Mouse (Mus musculus) hindbrain, embryonic 10.5 days (tissue): ENCODE results near the gene Rras2. TPM values are rescaled to one million over a fixed set of nuclear protein-coding genes. Genes with fewer than 3 reads are reported as not detected.

ENCODE experiments used
- DNase-seq: peaks from one replicate; pipeline ENCODE4 v3.0.0-alpha.2; 2017; ENCODE audit warnings: low spot score
- H3K27ac ChIP-seq: fragments of 300-500 bp; sonication (generic); 2 replicates; pipeline ENCODE4 v1.5.1; 2016; ENCODE audit warnings: mild to moderate bottlenecking, moderate library complexity
- H3K27me3 ChIP-seq: fragments of 300-500 bp; sonication (generic); 2 replicates; pipeline ENCODE4 v1.6.1; 2016; ENCODE audit warnings: mild to moderate bottlenecking; ENCODE audit not compliant: poor library complexity, insufficient read depth, severe bottlenecking
- H3K36me3 ChIP-seq: fragments of 300-500 bp; sonication (generic); 2 replicates; pipeline ENCODE4 v1.6.1; 2016; ENCODE audit warnings: mild to moderate bottlenecking, moderate library complexity
- H3K4me1 ChIP-seq: fragments of 300-500 bp; sonication (generic); replicated peaks from 2 replicates; pipeline ENCODE4 v1.6.1; 2016; ENCODE audit warnings: mild to moderate bottlenecking
- H3K4me3 ChIP-seq: fragments of 300-500 bp; sonication (generic); 2 replicates; pipeline ENCODE4 v1.5.1; 2016; ENCODE audit warnings: mild to moderate bottlenecking, moderate library complexity
- H3K9me3 ChIP-seq: fragments of 300-500 bp; sonication (generic); 2 replicates; pipeline ENCODE4 v1.6.1; 2016; ENCODE audit warnings: mild to moderate bottlenecking, moderate library complexity
- WGBS: fragments of 180-500 bp; shearing (Covaris S2); methylation state at CpG from one replicate; pipeline ENCODE4 v1.1.7; 2016; 5-methylcytosine and 5-hydroxymethylcytosine counted together
- polyA plus RNA-seq: library from polyadenylated mRNA; unstranded; fragments of >200 nt; fragmentation: Nextera tagmentation; extraction: Ambion mirVana; gene quantifications from 2 replicates; pipeline ENCODE4 v1.2.1, GENCODE M21; 2016

Gene Rras2
- polyA plus RNA-seq, 1 experiment from 2014 or later = 21.0 TPM

GRCm38 (mm10) chr7:114103629-114104347, 13.8 kb downstream of the Rras2 start:
- WGBS = 88% methylated on average over 24 of the region's 24 CpGs

GRCm38 (mm10) chr7:114103152-114103551, 14.4 kb downstream of the Rras2 start:
- DNase-seq = no peak
- WGBS = 93% methylated on average over 4 of the region's 4 CpGs
- H3K4me1 ChIP-seq = peaks cover 17% of the 10 kb centered on the region
- H3K9me3 ChIP-seq = no peaks in the 10 kb centered on the region
- no peak overlapping the region for H3K4me3 ChIP-seq
- H3K27me3 ChIP-seq = no peaks in the 10 kb centered on the region
- H3K36me3 ChIP-seq = no peaks in the 10 kb centered on the region
- no peak overlapping the region for H3K27ac ChIP-seq

More at GRCm38 (mm10) chr7:114103629-114104347, 13.8 kb downstream of the Rras2 start:
- H3K27ac ChIP-seq = no peak overlapping the region
- H3K27me3 ChIP-seq = no peaks in the 10 kb centered on the region
- no peak for DNase-seq
- H3K4me3 ChIP-seq = no peak overlapping the region
- H3K4me1 ChIP-seq = peaks cover 17% of the 10 kb centered on the region
- H3K36me3 ChIP-seq = no peaks in the 10 kb centered on the region
- H3K9me3 ChIP-seq = no peaks in the 10 kb centered on the region

GRCm38 (mm10) chr7:114102609-114103008, 15.0 kb downstream of the Rras2 start:
- Histone ChIP-seq H3K27me3 (no peaks in the 10 kb centered on the region), H3K4me1 (peaks cover 17% of the 10 kb centered on the region), H3K4me3 (no peak overlapping the region), H3K9me3 (no peaks in the 10 kb centered on the region), H3K36me3 (no peaks in the 10 kb centered on the region), H3K27ac (no peak overlapping the region)
- DNase-seq = no peak
- WGBS = 42% methylated on average over 4 of the region's 4 CpGs

GRCm38 (mm10) chr7:114101412-114101811, 16.2 kb downstream of the Rras2 start:
- no peaks in the 10 kb centered on the region for H3K9me3 ChIP-seq
- DNase-seq = no peak
- H3K36me3 ChIP-seq = no peaks in the 10 kb centered on the region
- no peak overlapping the region for H3K27ac ChIP-seq
- WGBS = 59% methylated on average over 3 of the region's 3 CpGs
- peaks cover 17% of the 10 kb centered on the region for H3K4me1 ChIP-seq
- H3K27me3 ChIP-seq = no peaks in the 10 kb centered on the region
- no peak overlapping the region for H3K4me3 ChIP-seq

- Histone ChIP-seq H3K9me3 (no peaks in the 10 kb centered on the region), H3K36me3 (no peaks in the 10 kb centered on the region), H3K27me3 (no peaks in the 10 kb centered on the region), H3K27ac (no peak overlapping the region), H3K4me1 (peaks cover 15% of the 10 kb centered on the region), H3K4me3 (no peak overlapping the region)
- DNase-seq = no peak
- WGBS = 85% methylated on average over 8 of the region's 8 CpGs
Observed at GRCm38 (mm10) chr7:114093548-114094174, 23.9 kb downstream of the Rras2 start.

- Histone ChIP-seq H3K27me3 (no peaks in the 10 kb centered on the region), H3K27ac (no peak overlapping the region), H3K36me3 (no peaks in the 10 kb centered on the region), H3K9me3 (no peaks in the 10 kb centered on the region), H3K4me1 (peaks cover 41% of the 10 kb centered on the region), H3K4me3 (no peak overlapping the region)
- 79% methylated on average over 10 of the region's 10 CpGs for WGBS
- no peak for DNase-seq
Observed at GRCm38 (mm10) chr7:114090892-114091545, 26.6 kb downstream of the Rras2 start.

- H3K4me3 ChIP-seq = no peak overlapping the region
- no peak for DNase-seq
- H3K9me3 ChIP-seq = no peaks in the 10 kb centered on the region
- H3K4me1 ChIP-seq = peaks cover 42% of the 10 kb centered on the region
- H3K36me3 ChIP-seq = no peaks in the 10 kb centered on the region
- no peaks in the 10 kb centered on the region for H3K27me3 ChIP-seq
- H3K27ac ChIP-seq = no peak overlapping the region
- WGBS = 88% methylated on average over 3 of the region's 3 CpGs
Observed at GRCm38 (mm10) chr7:114090231-114090630, 27.4 kb downstream of the Rras2 start.

- H3K27ac ChIP-seq = no peak overlapping the region
- no peaks in the 10 kb centered on the region for H3K36me3 ChIP-seq
- 69% methylated on average over 5 of the region's 5 CpGs for WGBS
- peaks cover 42% of the 10 kb centered on the region for H3K4me1 ChIP-seq
- H3K9me3 ChIP-seq = no peaks in the 10 kb centered on the region
- no peak overlapping the region for H3K4me3 ChIP-seq
- H3K27me3 ChIP-seq = no peaks in the 10 kb centered on the region
- DNase-seq = no peak
Observed at GRCm38 (mm10) chr7:114088918-114089317, 28.7 kb downstream of the Rras2 start.

GRCm38 (mm10) chr7:114087986-114088385, 29.6 kb downstream of the Rras2 start:
- H3K27ac ChIP-seq = no peak overlapping the region
- H3K4me3 ChIP-seq = no peak overlapping the region
- 14% methylated on average over 11 of the region's 11 CpGs for WGBS
- H3K27me3 ChIP-seq = no peaks in the 10 kb centered on the region
- H3K36me3 ChIP-seq = no peaks in the 10 kb centered on the region
- no peak for DNase-seq
- H3K9me3 ChIP-seq = no peaks in the 10 kb centered on the region
- peaks cover 42% of the 10 kb centered on the region for H3K4me1 ChIP-seq

GRCm38 (mm10) chr7:114087341-114087740, 30.2 kb downstream of the Rras2 start:
- no peak overlapping the region for H3K4me3 ChIP-seq
- no peak overlapping the region for H3K27ac ChIP-seq
- WGBS = 56% methylated on average over 6 of the region's 6 CpGs
- no peaks in the 10 kb centered on the region for H3K27me3 ChIP-seq
- H3K36me3 ChIP-seq = no peaks in the 10 kb centered on the region
- peaks cover 42% of the 10 kb centered on the region for H3K4me1 ChIP-seq
- H3K9me3 ChIP-seq = no peaks in the 10 kb centered on the region
- DNase-seq = no peak

- Histone ChIP-seq H3K36me3 (no peaks in the 10 kb centered on the region), H3K9me3 (no peaks in the 10 kb centered on the region), H3K27me3 (no peaks in the 10 kb centered on the region), H3K4me3 (no peak overlapping the region), H3K4me1 (peaks cover 38% of the 10 kb centered on the region), H3K27ac (no peak overlapping the region)
- DNase-seq = no peak
- 82% methylated on average over 6 of the region's 6 CpGs for WGBS
Observed at GRCm38 (mm10) chr7:114086021-114086710, 31.4 kb downstream of the Rras2 start.

- 83% methylated on average over 3 of the region's 3 CpGs for WGBS
- H3K4me1 ChIP-seq = peaks cover 28% of the 10 kb centered on the region
- H3K27ac ChIP-seq = no peak overlapping the region
- H3K4me3 ChIP-seq = no peak overlapping the region
- H3K9me3 ChIP-seq = no peaks in the 10 kb centered on the region
- no peaks in the 10 kb centered on the region for H3K27me3 ChIP-seq
- H3K36me3 ChIP-seq = 0 out of 2 replicates have a peak, but pooled peaks cover 5% of the 10 kb centered on the region
- no peak for DNase-seq
Observed at GRCm38 (mm10) chr7:114083760-114084159, 33.8 kb downstream of the Rras2 start.
